ENCODE assay signal across 8 mouse cellular contexts in the genomic region with DNA sequence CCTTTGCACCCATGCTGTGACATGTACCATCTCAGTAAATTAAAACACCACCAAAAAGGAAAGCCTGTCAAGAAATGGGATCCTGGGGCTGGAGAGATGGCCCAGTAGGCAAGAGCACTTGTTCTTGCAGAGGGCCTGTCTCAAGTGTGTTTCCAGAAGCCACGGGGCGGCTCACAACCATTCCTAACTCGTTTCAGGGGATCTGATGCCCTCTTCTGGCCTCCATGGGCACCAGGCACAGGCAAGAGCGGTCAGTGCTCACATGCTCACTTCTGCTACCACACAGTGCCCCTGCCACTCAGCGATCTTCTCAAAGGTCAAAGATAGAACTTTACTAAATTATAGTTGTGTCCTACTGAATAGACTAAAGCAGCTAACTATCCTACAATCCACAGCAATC. TPM values are rescaled to one million over a fixed set of nuclear protein-coding genes. Genes with fewer than 3 reads are reported as not detected.
DNase-seq lines count a peak whose midpoint lies in the region; ATAC-seq lines count a peak whose summit lies in the region.

No protein-coding gene starts in this region.

- peak; percentile 43 for DNase-seq in layer of hippocampus, adult 11-12 months (ENCODE audit: low spot score)
- DNase-seq in layer of hippocampus, adult 9-10 months (ENCODE audit: low spot score), result no peak
- DNase-seq in ES-CJ7 (ENCODE audit: low read depth, low spot score), result peak; percentile 38
- peak; percentile 49 for DNase-seq in cerebellum, adult 11-12 months
- DNase-seq in gastrocnemius, postnatal 10 days, result peak; percentile 29
- peak; percentile 15 to 28 for DNase-seq in layer of hippocampus, postnatal 14 days (ENCODE audit: low spot score in 2 of 2)
- DNase-seq in retina, postnatal 7 days (ENCODE audit: low read depth, low spot score), result peak; percentile 21

- no peak for ATAC-seq in erythroid progenitor cell, adult 5-6 weeks (replicated peaks; ENCODE audit: low FRiP score, poor library complexity, severe bottlenecking)

RNA-seq across cellular contexts. Expression of gene Ubqln1, which starts 17.2 kb away (rescaled TPM):
- 10 to 100 TPM; 48.8 to 53.6 TPM for total RNA-seq in gastrocnemius, postnatal 10 days (2021)
- 100 to 1,000 TPM; 135 TPM for total RNA-seq in layer of hippocampus, postnatal 14 days (2021)
- 35.0 and 39.4 TPM in 2 replicates for total RNA-seq in erythroid progenitor cell, adult 5-6 weeks (2015; ENCODE audit: low replicate concordance)
- total RNA-seq in erythroid progenitor cell, adult 5-6 weeks (2017; ENCODE audit: low replicate concordance), result 19.4 and 32.5 TPM in 2 replicates

RNA-seq across cellular contexts. Expression of gene Gkap1, which starts 42.9 kb away (rescaled TPM):
- total RNA-seq in gastrocnemius, postnatal 10 days (2021), result 10 to 100 TPM; 24.9 to 26.7 TPM
- total RNA-seq in layer of hippocampus, postnatal 14 days (2021), result 10 to 100 TPM; 21.4 to 22.3 TPM
- not detected in 2 replicates for total RNA-seq in erythroid progenitor cell, adult 5-6 weeks (2015; ENCODE audit: low replicate concordance)
- total RNA-seq in erythroid progenitor cell, adult 5-6 weeks (2017; ENCODE audit: low replicate concordance), result 0.30 and 1.9 TPM in 2 replicates

Comparison
In these comparisons a context has a peak if more than half of its experiments do, and no peak if none do; other contexts are left out.
1. RNA of gene Gkap1, which starts 42.9 kb away (total RNA-seq): 24.9 to 26.7 TPM in gastrocnemius, postnatal 10 days and 21.4 to 22.3 TPM in layer of hippocampus, postnatal 14 days; 0.30 to 1.9 TPM in erythroid progenitor cell, adult 5-6 weeks; every median in the first group is over 4 times any median in the second.